In the genomic region with DNA sequence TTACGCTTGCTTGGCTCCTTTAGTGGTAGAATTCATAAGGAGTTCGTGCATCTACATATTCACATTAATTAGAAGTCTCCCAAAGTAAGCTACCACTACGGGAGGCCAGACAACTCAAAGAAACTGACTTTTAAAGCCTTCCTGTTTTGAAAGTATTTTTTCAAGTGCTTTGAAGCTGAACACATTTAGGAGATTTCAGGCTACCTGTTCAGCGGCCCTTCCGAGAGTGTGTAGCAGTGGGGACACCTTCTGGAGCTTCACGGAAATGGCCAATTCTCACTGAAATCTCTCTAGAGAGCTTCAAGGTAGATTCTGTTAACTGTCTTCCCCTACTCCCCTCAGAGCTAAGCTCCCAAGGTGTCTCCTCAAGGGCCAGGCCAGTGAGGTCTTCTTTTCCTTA, we compare ENCODE assay signal across 7 mouse cellular contexts.
DNase-seq lines count a peak whose midpoint lies in the region; TF ChIP-seq lines count a peak whose summit lies in the region.

No protein-coding gene starts in this region.

- DNase-seq in lung, adult 2 months = no peak
- DNase-seq in lung, adult 18-20 months = no peak
- peak; percentile 32 for DNase-seq in adrenal gland, postnatal 14 days
- DNase-seq in embryo, embryonic 10.5 days (ENCODE audit: low spot score) = peak; percentile 70
- peak; percentile 55 for DNase-seq in layer of hippocampus, adult 9-10 months (ENCODE audit: low spot score)
- peak; percentile 11 to 15 for DNase-seq in right cerebral cortex, postnatal 36 days (ENCODE audit: low spot score in 2 of 2)
- DNase-seq in thymus, adult 18-20 months = no peak

- WGBS in lung, adult 2 months = 43% methylated on average over 6 of the region's 6 CpGs

- no peaks in the 10 kb centered on the region for H3K4me1 ChIP-seq in lung, adult 2 months (ENCODE audit: control insufficient read depth, insufficient read depth, low read length)

- TF ChIP-seq CTCF in lung, adult 2 months (IDR thresholded peaks at IDR 0.05; ENCODE audit: insufficient read depth, low read length) = peak; percentile 44

- TF ChIP-seq POLR2A in lung, adult 2 months (IDR thresholded peaks at IDR 0.05; ENCODE audit: borderline replicate concordance, extremely low read depth, low read depth, low read length) = no peak

- no peak overlapping the region for H3K4me3 ChIP-seq in lung, adult 2 months (replicated peaks; ENCODE audit: extremely low read depth, low read depth, low read length)

Comparison
In these comparisons a context has a peak if more than half of its experiments do, and no peak if none do; other contexts are left out.
1. DNase-seq: peak in adrenal gland, postnatal 14 days (single experiment), embryo, embryonic 10.5 days (single experiment), layer of hippocampus, adult 9-10 months (single experiment) and right cerebral cortex, postnatal 36 days (2 of 2); none in lung, adult 2 months (single experiment), lung, adult 18-20 months (0 of 2) and thymus, adult 18-20 months (0 of 2).